Mouse (Mus musculus) CD4-positive, CD25-positive, alpha-beta regulatory T cell, adult 4 months (primary cell): ENCODE data around the gene Tead1. TPM values are rescaled to one million over a fixed set of nuclear protein-coding genes. Genes with fewer than 3 reads are reported as not detected.
A peak's percentile ranks its signal among the peaks of the same experiment; 100 is the strongest.
"Not testable (repeated sequence)": the region's sequence is repeated elsewhere in the genome, so short reads cannot be mapped to it uniquely, and the experiment has no call there.

Experiments used
- ATAC-seq: one replicate; pipeline ENCODE4 v1.8.0; 2017
- polyA plus RNA-seq, 2 experiments: library from polyadenylated mRNA; unstranded; fragments of 100-300 nt; shearing (Covaris generic); gene quantifications; one replicate each; pipeline ENCODE4 v1.2.1; 2017

Gene Tead1
- polyA plus RNA-seq, 2 experiments from 2014 or later = 0.03 to 0.61 TPM

DNA sequence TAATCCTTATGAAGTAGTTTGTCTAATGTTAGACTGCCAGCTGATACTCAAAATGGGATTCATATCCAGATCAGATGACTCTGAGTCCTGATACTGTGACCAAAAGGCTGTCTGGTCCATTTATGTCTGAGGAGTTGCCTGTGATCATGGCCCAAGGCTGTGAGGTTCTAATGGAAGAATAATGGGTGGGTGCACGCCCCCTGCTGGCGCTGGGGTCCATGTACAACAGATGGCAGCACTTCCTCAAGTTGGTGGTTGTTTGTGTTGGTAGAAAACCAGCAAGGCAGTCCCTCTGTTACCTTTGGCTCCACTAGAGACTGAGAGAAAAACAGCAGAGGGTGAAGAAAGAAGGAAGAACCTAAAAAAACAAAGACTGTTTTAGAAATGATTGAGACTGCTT is 186.6 kb downstream of the Tead1 start:
- ATAC-seq = no peak

DNA sequence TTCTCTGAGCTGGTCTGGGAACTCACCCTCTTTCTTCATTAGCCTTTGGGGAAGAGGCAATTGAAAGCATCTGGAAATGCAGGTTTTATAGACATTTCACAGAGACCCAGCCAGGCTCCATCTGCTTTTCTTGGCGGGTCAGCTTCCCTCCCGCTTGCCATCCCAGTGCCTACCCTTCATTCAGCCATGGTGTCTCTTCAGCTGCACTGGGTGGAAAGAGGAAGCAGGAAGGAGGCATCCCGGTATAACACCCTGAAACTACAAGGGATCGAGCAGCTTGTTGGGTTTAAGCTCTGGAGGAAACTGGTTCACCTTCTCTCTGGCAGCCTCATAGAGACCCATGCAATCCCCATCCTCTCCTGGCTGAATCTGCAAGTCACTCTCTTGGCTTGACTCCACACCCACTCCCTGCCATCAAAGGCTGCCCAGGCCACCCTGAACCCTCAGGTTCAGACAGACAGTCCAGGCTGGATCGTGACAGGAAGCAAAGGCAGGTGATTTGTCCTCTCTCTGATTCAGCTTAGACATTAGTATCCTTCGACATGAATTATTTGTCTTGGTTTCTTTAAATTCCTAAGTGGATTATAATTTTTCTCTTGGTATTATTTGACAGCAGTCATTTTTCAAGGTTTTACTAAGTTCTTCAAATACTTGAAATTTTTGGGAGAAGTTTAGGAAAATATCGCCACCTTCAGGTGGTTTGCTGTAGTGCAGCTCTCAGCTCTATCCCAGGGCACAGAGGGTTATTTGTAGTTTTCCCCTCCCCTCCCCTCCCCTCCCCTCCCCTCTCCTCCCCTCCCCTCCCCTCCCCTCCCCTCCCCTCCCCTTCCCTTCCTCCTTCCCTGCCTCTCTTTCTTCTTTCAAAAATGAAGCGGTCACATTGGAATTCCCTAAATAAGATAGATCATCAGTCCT is 189.7 kb downstream of the Tead1 start:
- no peak for ATAC-seq

DNA sequence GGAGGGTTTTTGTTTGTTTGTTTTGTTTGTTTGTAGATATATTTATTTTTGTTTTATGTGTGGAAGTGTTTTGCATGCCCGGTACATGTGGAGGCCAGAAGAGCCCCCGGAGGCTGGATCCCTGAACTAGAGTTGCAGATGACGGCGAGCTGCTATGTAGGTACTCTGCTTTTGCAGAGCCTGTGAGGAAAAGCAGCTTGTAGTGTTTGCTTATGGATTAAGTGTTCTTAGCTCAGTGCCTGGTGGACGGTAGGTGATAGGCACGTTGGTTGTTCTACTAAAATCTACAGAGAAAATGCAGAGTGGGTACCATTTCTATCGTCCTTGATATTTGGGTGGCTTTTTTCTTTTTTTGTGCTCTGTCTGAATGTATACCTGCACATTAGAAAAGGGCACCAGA is 192.6 kb downstream of the Tead1 start:
- no peak for ATAC-seq

DNA sequence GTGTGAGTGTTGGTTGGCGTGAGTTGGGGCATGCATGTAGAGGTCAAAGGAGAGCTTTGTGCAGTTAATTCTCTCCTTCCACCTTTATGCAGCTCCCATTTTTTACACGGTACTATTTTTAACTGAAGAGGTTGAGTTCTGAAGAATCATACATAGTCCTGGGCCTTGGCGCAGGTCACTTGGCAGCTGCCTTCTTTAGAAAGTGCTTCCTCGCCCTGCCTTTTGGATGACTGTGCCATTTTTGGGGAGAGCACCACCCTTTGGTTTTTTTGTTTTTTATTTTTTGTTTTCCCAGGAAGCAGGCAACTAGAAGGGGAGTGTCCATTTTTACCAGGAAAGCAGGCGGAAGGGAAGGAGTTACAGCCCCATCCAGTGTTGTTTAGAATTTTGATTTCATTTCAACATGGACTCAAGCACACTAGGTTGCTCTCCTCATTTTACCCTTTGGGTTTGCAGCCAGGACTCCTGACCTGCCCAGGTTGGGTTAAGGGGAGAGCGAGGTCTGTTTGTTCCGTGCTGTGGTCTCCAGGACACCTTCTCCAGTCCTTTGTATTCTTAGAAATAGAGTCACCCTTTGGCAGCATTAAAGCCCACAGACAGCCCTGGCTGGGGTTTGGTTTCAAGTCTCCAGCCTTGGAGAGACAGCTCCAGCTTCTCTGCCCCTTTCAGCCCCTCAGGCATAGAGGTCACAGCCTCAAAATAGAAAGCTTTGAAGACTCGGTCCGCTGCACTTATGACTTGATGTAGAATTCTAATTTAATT is 193.5 kb downstream of the Tead1 start:
- ATAC-seq = no peak

DNA sequence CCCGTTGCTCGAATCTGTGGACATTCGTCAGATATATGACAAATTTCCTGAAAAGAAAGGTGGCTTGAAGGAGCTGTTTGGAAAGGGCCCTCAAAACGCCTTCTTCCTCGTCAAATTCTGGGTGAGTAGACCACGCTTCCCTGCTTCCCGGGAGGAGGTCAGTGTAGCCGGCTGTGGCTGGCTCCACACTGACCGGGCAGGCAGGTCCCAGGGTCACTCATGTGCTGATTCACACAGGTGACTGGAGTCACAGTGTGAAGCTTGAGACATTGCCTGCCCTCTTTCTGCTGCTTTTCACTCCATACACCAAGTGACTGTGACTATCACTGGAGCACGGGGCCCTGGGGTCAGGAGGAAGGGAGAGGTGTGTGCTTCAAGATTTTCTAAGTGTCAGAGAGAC is 197.0 kb downstream of the Tead1 start:
- ATAC-seq = no peak

DNA sequence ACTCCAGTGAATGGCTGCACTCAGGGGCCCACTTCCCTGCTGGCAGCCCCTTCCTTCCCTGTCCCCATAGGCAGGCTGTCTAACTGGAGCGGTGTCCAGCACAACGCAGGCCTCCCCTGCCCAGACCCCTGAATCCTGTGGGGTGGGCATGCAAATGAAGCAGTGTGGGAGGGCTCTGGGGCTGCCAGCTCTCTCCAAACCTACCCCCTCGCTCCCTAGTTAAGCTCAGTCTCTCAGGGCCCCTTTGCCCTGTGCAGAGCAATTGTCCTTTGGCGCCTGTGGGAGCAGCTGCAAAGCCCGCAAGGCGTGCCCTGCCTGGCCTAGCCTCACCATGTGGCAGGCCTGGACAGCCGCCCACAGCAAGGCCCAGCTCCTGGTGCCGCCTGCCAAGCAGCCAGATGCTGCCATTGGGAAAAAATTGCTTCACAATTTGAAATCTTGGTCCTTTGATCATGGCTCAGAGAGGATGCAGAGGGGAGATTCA is 204.7 kb downstream of the Tead1 start:
- no peak for ATAC-seq

DNA sequence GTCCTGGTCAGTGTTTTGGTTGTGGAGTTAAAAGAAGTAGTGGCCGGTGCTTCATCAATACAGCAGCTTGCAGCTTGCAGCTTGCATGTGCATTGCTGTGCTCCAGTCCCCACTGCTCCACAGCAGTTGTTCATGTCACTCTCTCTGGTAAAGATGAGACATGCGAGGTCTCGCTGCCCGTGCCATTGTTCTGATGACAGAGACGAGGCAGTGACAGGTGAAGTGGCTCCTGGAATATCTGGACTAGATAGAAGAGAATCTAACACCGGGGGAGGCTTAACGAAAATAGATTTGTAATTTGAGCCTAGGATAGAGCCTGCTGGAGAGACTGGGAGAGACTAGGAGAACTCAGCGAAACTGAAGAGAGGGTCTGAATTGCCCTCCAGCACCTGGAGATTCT is 206.4 kb downstream of the Tead1 start:
- no peak for ATAC-seq

DNA sequence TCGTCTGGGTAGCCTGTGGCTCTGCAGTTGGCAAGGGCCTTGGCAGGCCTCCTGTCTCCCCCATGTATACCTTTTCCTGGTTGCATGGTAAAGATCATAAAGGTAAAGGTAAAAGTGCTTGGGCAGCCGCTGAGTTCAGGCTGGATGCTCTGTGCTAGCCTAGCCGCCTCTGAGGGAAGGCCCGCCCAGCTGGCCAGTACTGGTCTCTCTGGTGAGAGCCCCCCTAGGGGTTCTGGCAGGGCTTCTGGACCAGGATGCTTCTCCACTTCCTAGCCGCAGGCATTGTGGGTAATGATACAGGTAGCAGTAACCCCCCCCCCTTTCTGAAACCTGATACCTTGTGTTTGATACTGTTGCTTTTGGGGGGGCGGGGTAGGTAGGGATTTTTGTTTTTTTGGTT is 212.8 kb downstream of the Tead1 start:
- no peak for ATAC-seq

DNA sequence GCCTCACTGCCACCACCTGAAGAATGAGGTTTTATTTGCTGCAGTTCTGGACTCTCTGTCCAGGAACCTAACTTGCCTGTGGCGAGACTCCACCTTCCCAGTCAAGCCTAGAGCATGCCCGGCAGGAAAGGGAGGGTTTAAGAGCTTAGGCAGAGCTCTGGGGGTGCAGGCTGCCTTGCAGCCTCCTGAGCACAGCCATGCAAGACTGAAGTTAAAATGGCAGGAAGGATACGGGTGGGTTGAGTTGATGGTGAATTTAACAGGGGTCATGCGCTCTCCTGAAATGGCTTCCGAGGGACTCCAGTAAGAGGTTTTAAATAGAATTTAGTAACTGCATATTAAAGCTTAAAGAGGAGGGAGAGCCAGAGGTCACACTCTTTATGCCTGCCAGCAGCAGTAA is 213.5 kb downstream of the Tead1 start:
- no peak for ATAC-seq

DNA sequence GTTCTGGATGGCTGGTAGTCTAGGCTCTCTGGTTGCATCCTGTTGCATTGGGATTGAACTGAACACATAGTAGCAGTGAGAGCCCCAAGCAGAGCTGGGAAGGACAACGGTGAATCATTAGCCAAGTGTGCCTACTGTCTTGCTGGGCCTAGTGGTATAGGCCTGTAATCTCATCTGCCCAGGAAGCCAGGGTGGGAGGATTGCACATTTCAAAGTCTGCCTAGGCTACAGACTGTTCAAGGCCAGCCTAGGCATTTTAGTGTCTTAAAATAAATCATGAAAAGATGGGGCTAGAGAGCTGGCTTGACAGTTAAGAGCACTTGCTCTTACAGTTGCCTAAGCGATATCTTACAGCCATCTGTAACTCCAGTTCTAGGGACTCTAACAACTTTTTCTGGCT is 217.2 kb downstream of the Tead1 start:
- ATAC-seq = no peak

DNA sequence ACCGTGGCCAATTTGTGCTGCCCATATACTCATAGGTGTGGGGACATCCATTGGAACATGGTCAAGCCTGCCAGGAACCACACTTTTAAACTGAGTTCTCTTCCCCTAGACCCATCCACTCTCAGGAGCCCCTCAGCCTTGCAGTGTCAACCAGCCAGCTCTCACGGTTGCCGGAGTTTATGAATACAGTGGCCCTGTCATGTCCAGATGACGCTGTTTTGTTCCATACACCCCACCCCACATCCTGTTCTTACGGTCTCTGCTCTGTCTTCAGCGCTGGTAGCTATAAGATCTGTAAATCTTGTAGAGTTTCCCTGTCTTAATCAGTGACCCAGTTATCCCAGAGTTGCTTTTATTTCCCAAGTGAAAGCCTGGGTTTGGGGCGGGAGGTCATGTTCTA is 222.6 kb downstream of the Tead1 start:
- ATAC-seq = no peak

DNA sequence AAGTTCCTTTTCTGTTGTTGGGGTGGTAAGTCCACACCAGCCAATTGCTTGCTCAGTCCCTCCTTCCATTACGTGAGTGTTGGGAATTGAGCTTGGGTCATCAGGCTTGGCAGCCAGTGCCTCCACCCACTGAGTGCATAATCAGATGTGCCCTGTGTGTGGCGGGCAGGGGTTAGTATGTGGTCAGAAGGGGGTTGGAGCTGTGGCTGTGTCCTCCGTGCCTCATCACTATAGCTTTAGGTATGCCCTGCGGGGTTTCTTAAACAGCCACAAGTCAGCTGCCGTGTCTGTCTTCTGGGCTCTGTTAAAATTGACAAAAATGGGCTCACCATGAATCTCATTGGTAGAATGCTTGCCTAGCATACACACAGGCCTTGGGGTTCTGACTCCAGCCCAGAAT is 227.7 kb downstream of the Tead1 start:
- ATAC-seq = no peak

DNA sequence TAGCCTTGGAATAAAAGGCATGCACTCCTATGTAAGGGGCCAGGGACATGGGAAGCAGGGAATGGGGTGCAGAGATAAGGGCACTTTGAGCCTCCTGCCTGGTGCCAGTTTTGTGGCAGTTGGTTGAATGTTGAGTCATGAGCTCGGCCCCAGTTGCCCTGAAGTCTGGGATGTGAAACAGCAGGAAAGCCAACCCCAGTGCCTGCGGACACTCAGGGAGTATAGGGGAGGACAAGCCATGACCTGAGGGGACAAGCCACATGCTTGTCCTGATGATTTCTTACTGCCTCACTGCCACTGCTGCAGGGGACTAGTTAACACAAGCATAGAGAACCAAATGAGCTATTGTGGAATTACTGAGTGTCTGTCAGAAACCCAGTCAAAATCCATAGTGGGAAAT is 228.3 kb downstream of the Tead1 start:
- no peak for ATAC-seq

DNA sequence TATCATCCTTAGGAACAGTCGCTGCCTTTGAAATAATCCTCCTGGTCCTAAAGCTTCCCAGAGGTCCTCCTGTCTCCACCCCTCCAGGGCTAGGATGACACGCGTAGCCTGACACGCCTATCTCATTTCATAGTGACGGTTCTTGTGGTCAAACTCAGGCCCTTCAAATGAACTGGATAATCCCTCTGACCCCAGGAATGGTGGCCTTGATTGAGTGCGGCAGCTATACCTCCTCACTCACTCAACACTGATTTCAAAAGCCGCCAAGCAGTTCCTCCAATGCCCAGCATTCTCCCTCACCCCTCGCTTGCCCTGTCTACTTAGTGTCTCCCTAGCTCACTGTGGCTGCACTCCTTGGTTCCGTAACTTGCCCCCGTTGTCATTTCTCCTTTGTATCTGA is 230.0 kb downstream of the Tead1 start:
- ATAC-seq = no peak

DNA sequence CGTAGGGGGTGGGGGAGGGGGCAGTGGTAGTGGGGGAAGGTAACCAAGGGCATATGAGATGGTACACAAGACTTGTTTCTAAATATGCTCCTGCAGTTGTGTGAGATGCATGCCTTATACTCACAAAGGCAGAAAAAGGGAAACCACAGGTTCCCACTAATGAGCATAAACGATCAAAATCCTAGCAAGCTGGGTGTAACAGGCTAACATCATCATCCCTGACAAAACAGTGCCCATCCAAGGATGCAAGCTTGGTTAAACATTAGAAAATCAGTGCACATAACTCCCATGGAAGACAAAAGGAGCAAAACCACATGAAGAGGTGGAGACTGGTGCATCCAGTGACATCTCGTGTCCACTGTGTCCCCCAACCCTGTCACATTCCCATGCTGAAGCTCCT is 233.9 kb downstream of the Tead1 start:
- no peak for ATAC-seq

DNA sequence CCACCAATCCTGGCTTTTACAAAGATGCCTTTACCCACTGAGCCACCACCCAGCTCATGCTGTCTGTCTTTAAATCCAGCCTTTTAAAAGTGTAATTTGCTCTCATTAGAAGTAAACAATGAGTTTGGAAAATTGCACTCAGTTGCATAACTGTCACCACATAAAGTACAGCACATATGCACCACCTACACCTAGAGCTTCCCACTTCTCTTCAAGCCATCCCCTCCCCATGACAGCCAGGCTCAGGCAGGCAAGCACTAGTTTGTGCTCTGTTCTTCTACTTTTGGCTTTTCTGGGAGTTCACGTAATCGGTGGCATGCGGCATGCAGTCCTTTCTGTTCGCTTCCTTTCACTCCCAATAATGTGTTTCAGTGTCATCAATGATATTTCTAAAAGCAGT is 236.5 kb downstream of the Tead1 start:
- ATAC-seq = no peak

DNA sequence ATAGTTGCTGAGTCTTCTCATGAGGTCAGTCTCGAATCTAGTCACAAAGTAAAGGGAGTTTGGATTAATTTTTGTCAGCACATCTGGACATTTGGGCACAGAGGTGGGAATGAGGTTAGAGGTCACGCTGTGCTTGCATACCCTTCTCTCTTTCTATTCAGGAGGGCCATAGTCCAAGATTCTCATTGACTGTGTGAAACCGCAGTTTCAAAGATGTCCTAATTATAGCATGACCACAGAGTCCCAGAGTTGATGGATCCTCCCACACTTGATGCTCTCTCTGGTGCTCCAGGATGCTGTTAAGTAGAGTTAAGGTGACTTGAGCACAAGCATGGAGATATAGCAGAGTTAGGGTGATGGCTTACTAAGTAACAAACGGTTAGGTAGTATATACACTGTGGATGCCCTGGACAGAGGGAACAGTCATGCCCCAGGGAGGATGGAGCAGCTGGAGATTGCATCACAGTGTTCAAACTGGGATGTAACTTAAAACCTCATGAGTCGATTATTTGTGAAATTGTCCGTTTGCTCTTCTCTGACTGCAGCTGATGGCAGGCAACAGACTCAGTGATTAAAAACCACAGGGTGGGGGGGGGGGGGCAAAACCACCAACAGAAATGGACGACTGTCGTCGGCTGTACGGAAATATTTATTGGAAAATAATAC is 238.6 kb downstream of the Tead1 start:
- ATAC-seq = no peak

DNA sequence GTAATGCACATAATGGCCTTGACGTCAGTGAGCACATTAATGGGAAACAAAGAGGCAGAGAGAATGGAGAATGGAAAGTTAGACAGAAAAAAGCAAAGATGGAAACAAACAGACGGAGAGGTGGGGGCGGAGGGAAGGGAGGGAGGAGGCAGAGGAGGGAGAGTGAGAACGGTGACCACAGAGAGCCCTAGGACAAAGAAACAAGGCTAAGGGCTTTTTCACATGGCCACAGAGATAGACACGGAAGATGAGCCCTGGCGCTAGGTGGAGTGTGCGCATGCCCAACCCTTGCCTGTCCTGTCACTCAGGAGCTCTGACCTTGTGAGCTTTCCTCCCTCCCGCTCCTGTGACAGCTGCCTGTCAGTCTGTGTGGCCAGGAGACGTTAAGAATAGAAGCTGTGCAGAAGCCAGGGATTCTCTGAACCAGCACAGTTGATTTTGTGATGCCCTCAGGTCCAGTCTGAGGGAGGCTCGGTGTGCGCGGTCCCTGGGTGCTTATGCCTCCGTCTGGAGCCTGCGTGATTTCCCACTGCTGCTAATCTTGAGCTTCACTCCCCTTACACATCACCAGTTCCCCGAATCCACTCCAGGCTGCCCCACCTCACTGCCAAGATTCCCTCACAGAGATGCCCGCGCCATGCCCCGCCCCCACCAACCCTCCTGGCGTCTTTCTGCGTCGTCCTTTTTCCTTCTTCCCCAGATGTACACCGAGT is 239.3 kb downstream of the Tead1 start:
- peak; percentile 72 for ATAC-seq

DNA sequence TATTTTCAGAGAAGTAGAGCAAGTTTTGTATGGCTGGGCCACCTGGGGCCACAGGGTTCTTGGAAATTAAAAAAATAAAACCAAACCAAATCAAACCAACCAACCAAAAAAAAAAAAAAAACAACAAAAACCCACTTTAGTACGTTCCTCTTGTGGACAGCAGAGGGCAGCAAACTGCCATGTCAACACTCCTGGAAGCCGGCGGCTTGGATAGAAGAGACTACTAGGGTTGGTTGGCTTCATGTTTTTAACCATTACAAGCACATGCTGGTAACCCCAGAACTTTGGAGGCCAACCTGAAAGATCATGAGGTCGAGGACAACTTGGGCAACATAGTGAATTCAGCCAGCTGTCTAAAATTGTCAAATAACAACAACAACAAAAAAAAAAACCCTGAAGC is 240.7 kb downstream of the Tead1 start:
- ATAC-seq = peak; percentile 42

DNA sequence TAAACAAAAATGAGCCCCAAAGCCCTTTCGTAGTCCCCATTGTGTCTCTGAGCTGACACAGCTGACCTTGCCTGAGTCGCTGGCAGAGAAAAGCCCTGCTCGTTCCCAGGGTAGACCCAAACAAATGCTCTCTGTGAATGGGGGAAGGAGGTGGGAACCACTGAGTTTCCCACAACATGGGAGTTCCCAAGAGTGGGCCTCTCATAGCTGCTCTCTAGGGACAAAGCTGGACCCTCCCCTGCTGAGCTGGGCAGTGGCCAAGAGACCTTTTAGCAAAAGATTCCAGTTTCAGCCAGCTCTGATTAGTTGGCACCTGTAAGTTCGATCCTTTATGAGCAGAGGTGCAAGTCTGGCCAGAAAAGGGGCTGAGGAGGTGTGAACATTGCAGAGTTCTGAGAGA is 243.7 kb downstream of the Tead1 start:
- ATAC-seq = no peak

DNA sequence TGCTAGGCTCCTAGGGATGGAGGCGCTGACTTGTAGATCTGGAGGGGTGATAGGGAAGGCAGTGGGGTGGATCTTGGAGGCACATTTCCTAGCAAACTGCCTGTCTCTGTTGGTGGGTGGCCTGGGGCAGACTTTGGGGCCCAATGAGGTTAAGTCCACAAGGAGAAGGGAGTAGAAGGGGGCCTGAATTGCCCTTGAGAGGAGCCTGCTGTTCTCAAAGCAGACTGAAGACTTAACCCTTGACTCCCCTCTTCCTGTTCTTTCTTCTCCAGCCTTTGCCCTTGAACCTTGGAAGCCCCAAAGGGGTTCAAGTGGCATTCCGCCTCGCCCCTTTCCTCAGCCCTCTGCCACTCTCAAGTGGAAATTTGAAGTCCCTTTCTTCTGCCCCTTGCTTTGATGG is 244.6 kb downstream of the Tead1 start:
- ATAC-seq = no peak

DNA sequence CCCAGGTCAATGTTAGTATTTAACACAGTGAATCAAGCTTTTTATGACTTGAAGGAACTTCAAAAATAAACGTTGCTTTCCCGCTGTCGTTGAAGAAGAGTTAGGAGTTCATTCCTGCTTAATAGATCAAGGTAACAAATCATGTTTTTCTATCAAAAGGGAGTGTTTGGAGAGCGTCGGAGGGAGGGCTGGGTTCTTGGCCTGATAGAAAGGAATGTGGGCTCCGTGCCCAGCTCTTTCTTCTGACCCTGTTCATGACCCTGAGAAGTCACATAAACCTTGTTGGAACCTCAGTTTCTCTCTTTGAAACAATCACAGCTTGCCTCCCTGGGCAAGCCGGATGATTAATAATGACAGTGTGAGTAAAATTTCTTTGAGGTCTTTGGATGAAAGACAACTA is 251.6 kb downstream of the Tead1 start:
- ATAC-seq = no peak

DNA sequence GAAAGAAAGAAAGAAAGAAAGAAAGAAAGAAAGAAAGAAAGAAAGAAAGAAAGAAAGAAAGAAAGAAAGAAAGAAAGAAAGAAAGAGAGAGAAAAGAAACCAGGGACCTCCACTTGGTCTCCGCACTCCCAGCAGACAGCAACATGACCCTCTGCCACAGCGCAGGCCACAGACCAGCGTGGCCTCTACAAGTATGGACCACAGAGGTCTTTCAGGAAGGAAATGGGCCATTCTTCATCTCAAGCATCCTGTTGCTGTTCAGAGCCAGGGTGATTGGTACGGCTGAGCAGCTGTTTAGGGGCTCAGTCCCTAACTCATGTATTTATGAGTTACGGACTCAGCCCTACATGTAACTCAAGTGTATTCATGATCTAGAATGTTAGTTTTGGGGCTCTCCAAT is 256.8 kb downstream of the Tead1 start:
- ATAC-seq = not testable (repeated sequence)
